Mouse (Mus musculus) limb, embryonic 11.5 days (tissue): ENCODE data around the gene Cd44. TPM values are rescaled to one million over a fixed set of nuclear protein-coding genes. Genes with fewer than 3 reads are reported as not detected.
A peak's percentile ranks its signal among the peaks of the same experiment; 100 is the strongest.

Experiments
- ATAC-seq: fragments of 200-750 bp; cut with Nextera tagmentation; 2 replicates; pipeline ENCODE4 v1.8.0; 2017; ENCODE audit warnings: low read depth; ENCODE audit not compliant: insufficient number of reproducible peaks, low FRiP score, low TSS enrichment
- DNase-seq: peaks from one replicate; pipeline ENCODE4 v3.0.0-alpha.2; 2015; ENCODE audit warnings: low spot score
- H3K27ac ChIP-seq: fragments of 300-500 bp; sonication (generic); replicated peaks from 2 replicates; pipeline ENCODE4 v1.5.1; 2014; ENCODE audit warnings: low read depth, mild to moderate bottlenecking, low read length
- H3K27me3 ChIP-seq: fragments of 300-500 bp; sonication (generic); 2 replicates; pipeline ENCODE4 v1.6.1; 2014; ENCODE audit warnings: mild to moderate bottlenecking, low read length, mixed read lengths; ENCODE audit not compliant: control insufficient read depth, insufficient read depth
- H3K36me3 ChIP-seq: fragments of 300-500 bp; sonication (generic); 2 replicates; pipeline ENCODE4 v1.6.1; 2014; ENCODE audit warnings: mild to moderate bottlenecking, low read length, moderate library complexity, mixed read lengths; ENCODE audit not compliant: control insufficient read depth, insufficient read depth
- H3K4me1 ChIP-seq: fragments of 300-500 bp; sonication (generic); 2 replicates; pipeline ENCODE4 v1.6.1; 2014; ENCODE audit warnings: low read length, mixed read lengths; ENCODE audit not compliant: control insufficient read depth, insufficient read depth
- H3K4me2 ChIP-seq: fragments of 300-500 bp; sonication (generic); 2 replicates; pipeline ENCODE4 v1.6.1; 2014; ENCODE audit warnings: low read depth, mild to moderate bottlenecking, moderate library complexity; ENCODE audit not compliant: severe bottlenecking
- H3K4me3 ChIP-seq: fragments of 300-500 bp; sonication (generic); 2 replicates; pipeline ENCODE4 v1.5.1; 2014; ENCODE audit warnings: low read depth, low read length
- H3K9ac ChIP-seq: fragments of 300-500 bp; sonication (generic); 2 replicates; pipeline ENCODE4 v1.6.1; 2014; ENCODE audit warnings: mild to moderate bottlenecking, low read length
- H3K9me3 ChIP-seq: fragments of 300-500 bp; sonication (generic); 2 replicates; pipeline ENCODE4 v1.6.1; 2016; ENCODE audit warnings: low read length; ENCODE audit not compliant: control insufficient read depth
- WGBS: fragments of 180-500 bp; shearing (Covaris S2); extraction: QIAGEN DNeasy Blood & Tissue Kit; methylation state at CpG from one replicate; pipeline ENCODE4 v1.1.7; 2014; 5-methylcytosine and 5-hydroxymethylcytosine counted together
- polyA plus RNA-seq: library from polyadenylated mRNA; unstranded; fragments of >200 nt; fragmentation: Nextera tagmentation; extraction: Ambion mirVana; gene quantifications from 2 replicates; pipeline ENCODE4 v1.2.1, GENCODE M21; 2014

Gene Cd44
- polyA plus RNA-seq, 1 experiment from 2014 or later: 3.6 TPM

DNA sequence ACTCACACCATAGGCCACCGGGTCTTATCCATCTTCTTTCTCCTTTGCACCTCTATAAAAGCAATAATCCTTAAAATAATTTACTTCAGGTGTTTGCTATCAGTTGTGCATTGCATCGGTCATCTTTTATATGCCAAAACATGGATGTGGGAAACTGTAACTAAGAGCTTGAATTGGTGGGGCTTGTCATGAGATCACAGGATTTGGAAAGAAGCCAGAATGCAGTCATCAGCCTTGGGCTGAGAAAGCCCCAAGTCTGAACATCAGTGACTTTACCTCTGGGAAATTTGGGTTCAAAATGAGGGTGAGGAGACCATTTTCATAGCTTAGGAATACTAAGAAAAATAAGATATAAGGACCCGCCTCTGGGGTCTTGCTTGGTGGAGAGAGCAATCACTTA is 4.1 kb upstream of the Cd44 start:
- DNase-seq: no peak

DNA sequence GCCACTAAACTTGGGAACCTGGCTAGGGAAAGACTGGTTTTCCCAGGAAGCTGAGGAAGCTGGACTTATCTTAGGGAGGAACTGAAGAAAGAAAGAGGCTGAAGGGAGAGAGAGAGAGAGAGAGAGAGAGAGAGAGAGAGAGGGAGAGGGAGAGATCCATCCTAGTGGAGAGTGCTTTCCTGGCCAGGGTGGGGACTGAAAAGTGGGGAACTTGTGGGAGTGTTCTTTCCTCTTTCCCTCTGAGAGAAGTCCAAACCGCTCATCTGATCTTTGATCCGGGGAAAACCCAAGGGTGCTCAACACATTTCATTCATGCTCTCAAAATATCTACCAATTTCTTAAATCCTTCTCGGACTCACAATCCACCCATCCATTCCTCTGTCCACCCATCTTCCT is 361 bp upstream of the Cd44 start:
- no peaks in the 10 kb centered on the region for H3K27me3 ChIP-seq
- H3K4me3 ChIP-seq: no peak overlapping the region
- no peaks in the 10 kb centered on the region for H3K9me3 ChIP-seq
- no peaks in the 10 kb centered on the region for H3K4me1 ChIP-seq
- no peaks in the 10 kb centered on the region for H3K36me3 ChIP-seq
- H3K27ac ChIP-seq: no peak overlapping the region
- 10% methylated on average over 3 of the region's 3 CpGs for WGBS
- no peak overlapping the region for H3K9ac ChIP-seq
- peak overlapping the region; percentile 64 for H3K4me2 ChIP-seq
- ATAC-seq (no peak), DNase-seq (no peak)

More for the DNA sequence above, 4.1 kb upstream of the Cd44 start:
- ATAC-seq: no peak
- Histone ChIP-seq H3K4me1 (no peaks in the 10 kb centered on the region), H3K36me3 (no peaks in the 10 kb centered on the region), H3K27ac (no peak overlapping the region), H3K4me2 (no peak overlapping the region), H3K9me3 (no peaks in the 10 kb centered on the region), H3K4me3 (no peak overlapping the region), H3K9ac (no peak overlapping the region), H3K27me3 (no peaks in the 10 kb centered on the region)
- 83% methylated on average over 3 of the region's 3 CpGs for WGBS

DNA sequence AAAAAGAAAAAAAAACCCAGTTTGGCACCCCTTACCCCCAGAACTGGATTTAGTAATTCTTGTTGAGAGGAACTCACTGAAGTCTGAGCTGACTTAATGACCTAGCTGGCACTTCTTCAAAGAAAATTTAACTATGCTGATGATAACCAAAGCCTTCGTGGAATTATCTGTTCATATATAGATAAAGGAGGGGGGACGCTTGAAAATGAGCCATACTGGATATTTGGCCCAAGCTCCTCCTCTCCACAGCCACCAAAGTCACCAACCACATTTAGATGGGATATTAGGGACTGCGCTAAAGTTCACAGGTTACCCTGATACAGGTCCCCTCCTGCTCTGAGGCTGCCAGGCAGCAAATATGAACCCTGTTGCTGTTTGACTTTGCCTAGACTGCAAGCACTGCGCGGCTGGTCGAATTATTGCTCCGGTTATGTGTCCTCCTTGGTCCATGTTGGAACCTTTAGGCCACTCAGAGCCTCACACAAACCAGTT is 1.2 kb downstream of the Cd44 start:
- Histone ChIP-seq H3K36me3 (no peaks in the 10 kb centered on the region), H3K9me3 (no peaks in the 10 kb centered on the region), H3K4me2 (no peak overlapping the region), H3K9ac (no peak overlapping the region), H3K4me3 (no peak overlapping the region), H3K27me3 (no peaks in the 10 kb centered on the region), H3K4me1 (no peaks in the 10 kb centered on the region), H3K27ac (no peak overlapping the region)
- DNase-seq: no peak
- no peak for ATAC-seq
- WGBS: 58% methylated on average over 7 of the region's 7 CpGs

DNA sequence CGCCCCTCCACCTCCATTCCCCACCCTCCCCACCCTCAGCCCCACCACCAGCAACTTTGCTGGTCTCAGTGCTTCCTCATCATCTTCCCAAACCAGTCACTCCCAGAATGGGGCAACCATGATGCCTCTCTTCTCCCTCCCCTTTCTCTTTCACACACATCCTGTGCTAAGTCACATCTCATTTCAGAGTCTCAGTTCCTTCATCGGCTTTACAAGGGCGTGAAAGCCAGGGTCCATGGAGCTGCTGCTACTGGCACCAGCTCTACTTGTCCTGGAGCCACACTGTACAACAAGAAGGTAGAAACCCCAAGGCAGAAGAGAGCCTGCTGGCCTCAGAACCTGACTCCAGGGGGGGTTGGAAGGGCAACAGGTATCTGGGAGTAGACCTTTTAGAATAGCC is 2.2 kb downstream of the Cd44 start:
- no peak for ATAC-seq
- no peak for DNase-seq
- H3K4me3 ChIP-seq: no peak overlapping the region

DNA sequence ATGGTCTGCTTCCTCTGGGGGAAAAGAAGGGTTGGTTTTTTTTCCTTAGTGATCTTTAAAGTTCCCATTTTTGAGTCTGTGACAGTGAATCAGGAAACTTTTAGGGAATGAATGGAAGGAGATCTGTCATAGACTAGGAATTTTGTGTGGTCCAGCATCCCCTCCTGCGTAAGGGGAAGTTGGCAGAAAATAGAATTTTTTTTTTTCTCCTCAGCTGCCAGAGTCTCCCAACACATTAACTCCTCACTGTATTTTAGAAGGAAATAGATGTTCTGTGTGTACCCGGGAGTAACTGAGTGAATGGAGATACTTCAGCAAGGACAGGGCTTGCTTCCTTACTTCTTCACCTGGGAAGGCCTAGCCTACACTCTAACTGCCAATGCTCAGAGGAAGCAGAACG is 2.9 kb downstream of the Cd44 start:
- WGBS: 92% methylated on average over 3 of the region's 3 CpGs
- no peak overlapping the region for H3K27ac ChIP-seq
- no peak for ATAC-seq
- H3K9me3 ChIP-seq: no peaks in the 10 kb centered on the region
- H3K9ac ChIP-seq: no peak overlapping the region
- H3K4me1 ChIP-seq: no peaks in the 10 kb centered on the region
- H3K4me2 ChIP-seq: no peak overlapping the region
- no peaks in the 10 kb centered on the region for H3K27me3 ChIP-seq
- H3K36me3 ChIP-seq: no peaks in the 10 kb centered on the region
- no peak overlapping the region for H3K4me3 ChIP-seq
- no peak for DNase-seq

More for the DNA sequence above, 2.2 kb downstream of the Cd44 start:
- H3K36me3 ChIP-seq: no peaks in the 10 kb centered on the region
- H3K27me3 ChIP-seq: no peaks in the 10 kb centered on the region
- H3K9me3 ChIP-seq: no peaks in the 10 kb centered on the region
- H3K9ac ChIP-seq: no peak overlapping the region
- WGBS: 50% methylated on average over 3 of the region's 3 CpGs
- no peak overlapping the region for H3K27ac ChIP-seq
- no peak overlapping the region for H3K4me2 ChIP-seq
- no peaks in the 10 kb centered on the region for H3K4me1 ChIP-seq

- H3K9me3 ChIP-seq: no peaks in the 10 kb centered on the region
- no peak for ATAC-seq
- WGBS: 84% methylated on average over 8 of the region's 8 CpGs
Observed at GRCm38 (mm10) chr2:102896154-102896553, 5.3 kb downstream of the Cd44 start.

DNA sequence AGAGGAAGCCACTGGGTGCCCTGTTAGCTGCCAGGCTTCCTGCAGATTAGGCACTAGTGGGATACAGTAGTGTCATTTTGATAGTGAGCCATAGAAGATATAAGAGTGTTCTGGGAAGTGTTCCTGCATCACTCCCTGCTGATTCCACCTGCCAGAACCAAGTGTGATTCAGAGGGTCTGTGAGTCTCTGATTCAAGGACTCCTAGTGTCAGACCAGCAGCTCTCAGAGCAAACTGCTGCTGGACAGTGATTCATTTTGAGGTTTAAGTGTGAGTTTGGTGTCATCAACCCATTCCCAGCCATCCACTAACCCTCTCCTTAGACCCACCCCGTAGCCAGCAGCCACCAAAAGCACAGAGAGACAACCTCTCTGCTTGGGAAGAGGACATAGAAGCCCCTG is 6.3 kb downstream of the Cd44 start:
- no peak overlapping the region for H3K9ac ChIP-seq
- WGBS: 81% methylated on average over 1 of the region's 1 CpGs
- no peaks in the 10 kb centered on the region for H3K36me3 ChIP-seq
- no peaks in the 10 kb centered on the region for H3K4me1 ChIP-seq
- ATAC-seq: no peak
- no peaks in the 10 kb centered on the region for H3K27me3 ChIP-seq
- no peaks in the 10 kb centered on the region for H3K9me3 ChIP-seq
- no peak overlapping the region for H3K4me3 ChIP-seq
- DNase-seq: no peak
- no peak overlapping the region for H3K4me2 ChIP-seq
- no peak overlapping the region for H3K27ac ChIP-seq

More at GRCm38 (mm10) chr2:102896154-102896553, 5.3 kb downstream of the Cd44 start:
- Histone ChIP-seq H3K4me1 (no peaks in the 10 kb centered on the region), H3K4me3 (no peak overlapping the region), H3K27me3 (no peaks in the 10 kb centered on the region), H3K9ac (no peak overlapping the region), H3K4me2 (no peak overlapping the region), H3K36me3 (no peaks in the 10 kb centered on the region), H3K27ac (no peak overlapping the region)
- no peak for DNase-seq

- no peaks in the 10 kb centered on the region for H3K9me3 ChIP-seq
- no peak overlapping the region for H3K4me2 ChIP-seq
- DNase-seq: no peak
- 78% methylated on average over 4 of the region's 4 CpGs for WGBS
- no peak for ATAC-seq
- H3K4me3 ChIP-seq: no peak overlapping the region
- no peak overlapping the region for H3K27ac ChIP-seq
- H3K36me3 ChIP-seq: no peaks in the 10 kb centered on the region
- H3K9ac ChIP-seq: no peak overlapping the region
- no peaks in the 10 kb centered on the region for H3K4me1 ChIP-seq
- no peaks in the 10 kb centered on the region for H3K27me3 ChIP-seq
Observed at GRCm38 (mm10) chr2:102894785-102895184, 6.7 kb downstream of the Cd44 start.

GRCm38 (mm10) chr2:102888688-102889225 is 12.7 kb downstream of the Cd44 start:
- H3K4me2 ChIP-seq: no peak overlapping the region
- H3K9ac ChIP-seq: no peak overlapping the region
- H3K9me3 ChIP-seq: no peaks in the 10 kb centered on the region
- WGBS: 25% methylated on average over 3 of the region's 3 CpGs
- no peak overlapping the region for H3K4me3 ChIP-seq
- no peak for DNase-seq
- no peaks in the 10 kb centered on the region for H3K4me1 ChIP-seq
- H3K27ac ChIP-seq: no peak overlapping the region
- no peaks in the 10 kb centered on the region for H3K36me3 ChIP-seq
- no peaks in the 10 kb centered on the region for H3K27me3 ChIP-seq
- ATAC-seq: no peak
